Mouse (Mus musculus): ENCODE measurements around the gene Alox8. TPM values are rescaled to one million over a fixed set of nuclear protein-coding genes. Genes with fewer than 3 reads are reported as not detected.

Gene Alox8
- 0.22 TPM in 1 of 2 replicates, not detected in the other for polyA plus RNA-seq (2014; fragmentation: Nextera tagmentation; extraction: Ambion mirVana)

DNA sequence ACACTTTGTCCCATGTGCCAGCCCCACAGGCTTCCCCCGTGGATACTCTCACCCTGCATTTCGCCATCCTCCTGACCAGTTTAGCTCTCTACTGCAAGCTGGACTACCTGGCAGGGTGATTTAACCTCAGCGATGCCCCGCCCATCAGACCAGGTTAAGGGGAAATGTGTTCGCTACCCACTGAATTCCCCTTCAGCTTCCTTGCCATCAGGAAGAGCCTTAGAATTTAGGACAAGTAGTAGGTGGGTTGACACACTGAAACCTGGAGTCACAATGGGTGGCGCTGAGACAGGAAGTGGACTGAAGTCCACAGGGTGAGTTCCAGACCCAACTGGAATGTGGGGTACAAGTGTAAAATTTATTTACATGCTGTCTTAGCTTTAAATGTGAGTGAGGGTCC, at the start of gene Alox8:
Gene Alox8, minus strand, starts transcription at position 101 of the 400 bp plus-strand sequence.
- DNase-seq (ENCODE audit: low spot score) (no peak), ATAC-seq (ENCODE audit: low read depth) (no peak)
- Histone ChIP-seq H3K9ac (ENCODE audit: low read depth, low read length) (peak within 1 kb of the TSS; percentile 45; the same call in 1 of the 2 replicates), H3K4me1 (ENCODE audit: control insufficient read depth, insufficient read depth, low read length) (peaks cover 4% of the 10 kb centered on the region; the same call in 1 of the 2 replicates), H3K9me3 (ENCODE audit: control insufficient read depth, low read length) (no peaks in the 10 kb centered on the region), H3K4me3 (ENCODE audit: low read depth, low read length) (peak within 1 kb of the TSS; percentile 26), H3K4me2 (ENCODE audit: low read depth, low read length) (peak within 1 kb of the TSS; percentile 53), H3K27me3 (replicated peaks; ENCODE audit: control insufficient read depth, insufficient read depth, low read length) (peaks cover 33% of the 10 kb centered on the region), H3K27ac (replicated peaks; ENCODE audit: low read depth, low read length) (no peak within 1 kb of the TSS), H3K36me3 (ENCODE audit: control insufficient read depth, insufficient read depth, low read length) (no peaks in the 10 kb centered on the region)
- 27% methylated on average over 6 of the region's 6 CpGs for WGBS

DNA sequence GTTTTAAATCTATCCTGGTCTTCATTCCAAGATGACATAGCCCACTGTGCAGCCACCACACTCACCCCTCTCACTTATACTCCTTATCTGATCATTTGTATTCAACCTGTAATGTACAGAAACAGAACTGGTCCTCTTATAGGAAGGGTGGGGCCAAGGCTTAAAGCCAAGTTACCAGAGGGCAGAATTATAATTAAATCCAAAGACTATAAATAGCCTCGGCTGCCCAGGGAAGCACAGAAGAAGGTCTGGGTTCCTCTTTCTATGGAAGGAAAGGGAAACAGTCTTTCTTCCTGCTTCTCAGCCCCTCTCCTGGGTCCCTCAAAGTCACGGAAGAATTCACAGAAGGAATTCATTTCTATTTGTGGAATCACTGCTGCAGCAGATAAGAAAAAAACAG, 48.0 kb upstream of the Alox8 start:
- Histone ChIP-seq H3K4me3 (ENCODE audit: low read depth, low read length) (peak overlapping the region; percentile 1; the same call in 1 of the 2 replicates), H3K36me3 (ENCODE audit: control insufficient read depth, insufficient read depth, low read length) (no peaks in the 10 kb centered on the region), H3K9me3 (ENCODE audit: control insufficient read depth, low read length) (no peaks in the 10 kb centered on the region), H3K4me1 (ENCODE audit: control insufficient read depth, insufficient read depth, low read length) (peaks cover 16% of the 10 kb centered on the region; the same call in 1 of the 2 replicates), H3K27me3 (replicated peaks; ENCODE audit: control insufficient read depth, insufficient read depth, low read length) (no peaks in the 10 kb centered on the region), H3K27ac (replicated peaks; ENCODE audit: low read depth, low read length) (peak overlapping the region; percentile 72), H3K9ac (ENCODE audit: low read depth, low read length) (peak overlapping the region; percentile 12; the same call in 1 of the 2 replicates), H3K4me2 (ENCODE audit: low read depth, low read length) (peak overlapping the region; percentile 43)
- peak; percentile 74 for DNase-seq (ENCODE audit: low spot score)
- 9% methylated on average over 2 of the region's 2 CpGs for WGBS
- ATAC-seq (ENCODE audit: low read depth), result peak; percentile 31; the same call in 1 of the 2 replicates

DNA sequence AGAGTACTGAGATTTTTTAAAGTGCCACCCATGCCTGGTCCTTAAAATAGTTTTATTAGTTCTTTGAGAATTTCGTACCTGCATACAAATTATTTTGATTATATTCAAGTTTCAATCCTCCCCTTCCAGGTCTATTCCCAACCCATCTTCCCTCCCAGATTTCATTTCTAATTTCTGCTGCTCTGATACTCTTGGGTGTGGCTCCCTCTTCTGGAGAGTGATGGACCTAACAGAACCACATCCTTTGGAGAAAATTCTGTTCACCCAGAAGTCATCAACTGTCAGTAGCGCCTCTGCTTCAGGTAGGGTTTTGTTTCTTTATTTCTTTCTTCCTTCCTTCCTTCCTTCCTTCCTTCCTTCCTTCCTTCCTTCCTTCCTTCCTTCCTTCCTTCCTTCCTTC, 47.3 kb upstream of the Alox8 start:
- Histone ChIP-seq H3K9ac (ENCODE audit: low read depth, low read length) (no peak overlapping the region), H3K27me3 (replicated peaks; ENCODE audit: control insufficient read depth, insufficient read depth, low read length) (no peaks in the 10 kb centered on the region), H3K27ac (replicated peaks; ENCODE audit: low read depth, low read length) (peak overlapping the region; percentile 72), H3K9me3 (ENCODE audit: control insufficient read depth, low read length) (no peaks in the 10 kb centered on the region), H3K36me3 (ENCODE audit: control insufficient read depth, insufficient read depth, low read length) (no peaks in the 10 kb centered on the region), H3K4me1 (ENCODE audit: control insufficient read depth, insufficient read depth, low read length) (peaks cover 16% of the 10 kb centered on the region; the same call in 1 of the 2 replicates), H3K4me3 (ENCODE audit: low read depth, low read length) (0 out of 2 replicates have a peak overlapping the region, but pooled peaks have one; percentile 1), H3K4me2 (ENCODE audit: low read depth, low read length) (peak overlapping the region; percentile 43; the same call in 1 of the 2 replicates)
- WGBS, result 23% methylated on average over 2 of the region's 2 CpGs
- ATAC-seq (ENCODE audit: low read depth), result no peak
- DNase-seq (ENCODE audit: low spot score), result peak; percentile 78

DNA sequence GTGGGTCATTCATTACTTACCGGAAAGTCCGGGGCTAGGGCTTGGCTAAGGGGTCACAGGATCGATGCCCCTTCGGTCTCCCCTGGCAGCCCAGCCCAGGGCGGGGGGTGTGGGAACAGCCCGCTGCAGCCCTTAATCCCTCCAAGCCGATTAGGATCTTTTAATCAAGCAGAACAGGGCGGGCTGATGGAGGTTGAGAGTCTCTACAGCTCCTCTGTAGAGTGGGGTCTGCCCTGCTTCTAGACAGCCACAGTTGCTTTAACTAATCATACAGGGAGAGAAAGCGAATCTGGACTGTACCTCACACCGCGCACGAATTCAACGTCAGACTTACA, 39.2 kb upstream of the Alox8 start, which contains the start of gene Gucy2e:
Gene Gucy2e, minus strand, starts transcription at position 111 of the 335 bp plus-strand sequence.
- H3K4me2 ChIP-seq (ENCODE audit: low read depth, low read length), result peak within 1 kb of the TSS; percentile 78
- no peaks in the 10 kb centered on the region for H3K36me3 ChIP-seq (ENCODE audit: control insufficient read depth, insufficient read depth, low read length)
- no peak for ATAC-seq (ENCODE audit: low read depth)
- no peak for DNase-seq (ENCODE audit: low spot score)
- H3K27ac ChIP-seq (replicated peaks; ENCODE audit: low read depth, low read length), result 0 out of 2 replicates have a peak within 1 kb of the TSS, but pooled peaks have one; percentile 63
- 18% methylated on average over 13 of the region's 13 CpGs for WGBS
- H3K9me3 ChIP-seq (ENCODE audit: control insufficient read depth, low read length), result no peaks in the 10 kb centered on the region
- H3K27me3 ChIP-seq (replicated peaks; ENCODE audit: control insufficient read depth, insufficient read depth, low read length), result peaks cover 36% of the 10 kb centered on the region
- 0 out of 2 replicates have a peak, but pooled peaks cover 3% of the 10 kb centered on the region for H3K4me1 ChIP-seq (ENCODE audit: control insufficient read depth, insufficient read depth, low read length)
- peak within 1 kb of the TSS; percentile 43 for H3K4me3 ChIP-seq (ENCODE audit: low read depth, low read length)
- H3K9ac ChIP-seq (ENCODE audit: low read depth, low read length), result peak within 1 kb of the TSS; percentile 60

DNA sequence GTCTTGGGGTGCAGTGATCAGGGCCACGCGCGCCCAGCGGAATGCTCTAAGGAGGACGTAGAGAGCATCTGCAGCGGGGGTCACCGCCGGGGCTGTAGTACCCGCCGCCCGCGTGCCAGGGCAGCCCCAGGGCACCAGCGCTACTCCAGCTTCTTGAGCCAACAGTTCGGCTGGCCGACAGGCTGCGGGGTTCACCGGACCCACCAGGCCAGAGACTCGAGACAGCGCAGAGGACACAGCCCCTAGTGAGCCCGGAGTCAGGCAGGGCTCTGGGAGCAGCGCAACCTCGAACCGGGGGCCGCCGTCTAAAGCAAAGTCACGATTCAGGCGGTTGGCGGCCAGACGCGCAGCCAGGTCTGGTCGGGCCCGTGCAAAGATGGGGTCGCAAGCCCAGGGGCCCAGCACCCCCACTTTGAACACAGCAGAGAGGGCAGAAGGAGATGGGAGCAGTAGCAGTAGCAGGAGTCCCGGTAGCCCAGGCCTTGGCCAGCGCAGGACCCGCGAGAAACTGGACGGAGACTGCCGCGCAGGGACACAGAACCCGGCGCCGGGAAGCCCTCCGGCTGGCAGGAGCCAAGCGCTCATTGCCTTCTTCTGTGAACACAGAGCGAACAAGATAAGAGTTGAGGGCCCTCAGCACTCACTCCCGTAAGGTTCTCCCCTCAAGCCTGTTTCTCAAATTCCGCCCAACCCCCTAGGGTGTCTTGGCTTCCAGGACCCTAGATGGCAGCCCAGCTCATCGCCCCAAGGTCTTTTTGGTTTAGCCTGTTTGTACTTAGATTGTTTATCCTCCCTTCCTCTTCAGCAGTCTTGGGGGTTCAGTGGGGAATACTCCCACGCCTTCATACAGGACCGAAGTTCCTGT, 38.6 kb upstream of the Alox8 start:
- DNase-seq (ENCODE audit: low spot score), result no peak
- WGBS, result 2% methylated on average over 29 of the region's 51 CpGs

DNA sequence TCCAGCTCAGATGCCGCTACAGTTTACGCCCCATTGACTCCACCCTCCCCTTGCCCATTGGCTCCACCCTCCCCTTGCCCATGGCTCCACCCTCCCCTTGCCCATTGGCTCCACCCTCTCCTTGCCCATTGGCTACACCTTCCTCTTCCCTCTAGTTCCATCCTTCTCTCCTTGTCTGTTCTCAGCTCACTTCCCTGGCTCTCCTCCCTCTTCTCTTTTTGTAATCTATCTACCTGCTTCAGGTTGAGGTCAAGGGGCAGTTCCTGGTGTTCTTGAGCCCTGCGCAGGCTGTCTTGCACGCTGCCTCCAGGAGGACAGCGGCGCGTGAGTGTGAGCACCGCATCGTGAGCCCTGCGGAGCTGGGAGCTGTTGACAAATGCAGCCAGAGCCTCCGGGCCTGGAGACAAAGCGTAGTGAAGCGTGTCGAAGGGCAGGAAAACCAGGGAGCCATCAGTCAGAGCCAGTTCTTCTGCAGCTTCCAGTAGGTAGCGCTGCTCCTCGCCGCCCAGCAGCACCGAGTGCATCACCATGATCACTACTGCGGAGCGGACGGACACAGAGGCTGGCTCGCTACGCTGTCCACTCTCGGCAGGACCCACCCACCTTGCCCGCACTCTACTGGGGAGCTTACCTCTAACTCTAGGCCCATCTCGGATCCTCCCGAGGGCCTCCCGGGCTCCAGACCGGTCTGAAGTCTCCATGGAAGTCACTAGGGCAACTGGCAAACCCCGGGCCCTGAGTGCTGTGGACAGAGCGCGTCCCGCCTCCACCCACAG, 37.8 kb upstream of the Alox8 start:
- Histone ChIP-seq H3K9me3 (ENCODE audit: control insufficient read depth, low read length) (no peaks in the 10 kb centered on the region), H3K4me3 (ENCODE audit: low read depth, low read length) (peak overlapping the region; percentile 43), H3K36me3 (ENCODE audit: control insufficient read depth, insufficient read depth, low read length) (no peaks in the 10 kb centered on the region), H3K4me1 (ENCODE audit: control insufficient read depth, insufficient read depth, low read length) (0 out of 2 replicates have a peak, but pooled peaks cover 3% of the 10 kb centered on the region), H3K4me2 (ENCODE audit: low read depth, low read length) (peak overlapping the region; percentile 78), H3K9ac (ENCODE audit: low read depth, low read length) (peak overlapping the region; percentile 60), H3K27ac (replicated peaks; ENCODE audit: low read depth, low read length) (peak overlapping the region; percentile 63), H3K27me3 (replicated peaks; ENCODE audit: control insufficient read depth, insufficient read depth, low read length) (peaks cover 36% of the 10 kb centered on the region)
- WGBS, result 2% methylated on average over 31 of the region's 33 CpGs
- DNase-seq (ENCODE audit: low spot score), result peak; percentile 76
- ATAC-seq (ENCODE audit: low read depth), result peak; percentile 92

More for the DNA sequence above, 38.6 kb upstream of the Alox8 start:
- H3K9ac ChIP-seq (ENCODE audit: low read depth, low read length), result peak overlapping the region; percentile 60
- peak overlapping the region; percentile 78 for H3K4me2 ChIP-seq (ENCODE audit: low read depth, low read length)
- peak overlapping the region; percentile 43 for H3K4me3 ChIP-seq (ENCODE audit: low read depth, low read length)
- no peak for ATAC-seq (ENCODE audit: low read depth)
- 0 out of 2 replicates have a peak, but pooled peaks cover 3% of the 10 kb centered on the region for H3K4me1 ChIP-seq (ENCODE audit: control insufficient read depth, insufficient read depth, low read length)
- H3K27me3 ChIP-seq (replicated peaks; ENCODE audit: control insufficient read depth, insufficient read depth, low read length), result peaks cover 36% of the 10 kb centered on the region
- no peaks in the 10 kb centered on the region for H3K9me3 ChIP-seq (ENCODE audit: control insufficient read depth, low read length)
- H3K36me3 ChIP-seq (ENCODE audit: control insufficient read depth, insufficient read depth, low read length), result no peaks in the 10 kb centered on the region
- H3K27ac ChIP-seq (replicated peaks; ENCODE audit: low read depth, low read length), result 0 out of 2 replicates have a peak overlapping the region, but pooled peaks have one; percentile 63

DNA sequence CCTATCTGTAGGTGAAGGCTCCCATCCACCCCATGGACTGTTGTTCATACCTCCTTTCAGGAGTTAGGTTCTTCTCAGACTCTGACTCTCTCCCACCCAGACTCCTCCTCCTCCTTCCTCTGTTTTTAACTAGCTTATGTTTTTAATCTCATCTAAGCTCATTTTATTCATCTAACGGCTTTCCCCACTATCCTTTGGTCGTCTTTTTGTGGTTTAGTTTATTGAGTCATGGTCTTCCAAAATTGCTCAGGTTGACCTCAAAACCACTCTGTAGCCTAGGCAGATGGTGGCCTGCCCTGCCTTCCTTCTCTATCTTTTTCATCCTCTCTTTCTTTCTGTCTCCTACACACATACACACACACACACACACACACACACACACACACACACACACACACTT, 35.5 kb upstream of the Alox8 start:
- Histone ChIP-seq H3K4me3 (ENCODE audit: low read depth, low read length) (no peak overlapping the region), H3K4me2 (ENCODE audit: low read depth, low read length) (no peak overlapping the region), H3K36me3 (ENCODE audit: control insufficient read depth, insufficient read depth, low read length) (no peaks in the 10 kb centered on the region), H3K9me3 (ENCODE audit: control insufficient read depth, low read length) (no peaks in the 10 kb centered on the region), H3K9ac (ENCODE audit: low read depth, low read length) (no peak overlapping the region), H3K27ac (replicated peaks; ENCODE audit: low read depth, low read length) (no peak overlapping the region), H3K4me1 (ENCODE audit: control insufficient read depth, insufficient read depth, low read length) (0 out of 2 replicates have a peak, but pooled peaks cover 3% of the 10 kb centered on the region), H3K27me3 (replicated peaks; ENCODE audit: control insufficient read depth, insufficient read depth, low read length) (peaks cover 29% of the 10 kb centered on the region)
- no peak for DNase-seq (ENCODE audit: low spot score)
- no peak for ATAC-seq (ENCODE audit: low read depth)
- WGBS, result 58% methylated on average over 2 of the region's 2 CpGs

DNA sequence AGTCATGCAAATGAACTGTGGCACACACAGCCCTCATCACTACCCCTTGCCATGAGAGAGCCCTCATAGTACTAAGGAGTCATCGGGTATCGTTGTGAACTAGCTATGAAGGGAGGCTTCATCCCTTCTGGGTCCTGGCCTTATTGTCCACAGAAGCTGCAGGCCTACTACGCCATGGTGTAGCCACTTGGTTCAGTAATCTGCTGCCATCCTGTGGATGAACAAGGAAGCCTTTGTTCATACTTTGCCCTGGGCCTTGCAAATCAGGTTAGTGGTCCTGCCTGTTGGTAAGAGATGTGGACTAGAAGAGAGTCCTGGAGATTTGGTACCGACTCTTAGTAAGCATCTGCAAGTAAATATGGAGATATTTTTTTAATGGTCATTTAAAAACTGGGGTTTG, 32.8 kb upstream of the Alox8 start:
- no peak overlapping the region for H3K9ac ChIP-seq (ENCODE audit: low read depth, low read length)
- ATAC-seq (ENCODE audit: low read depth), result no peak
- H3K4me2 ChIP-seq (ENCODE audit: low read depth, low read length), result no peak overlapping the region
- no peak for DNase-seq (ENCODE audit: low spot score)
- 66% methylated on average over 4 of the region's 4 CpGs for WGBS
- no peak overlapping the region for H3K27ac ChIP-seq (replicated peaks; ENCODE audit: low read depth, low read length)
- H3K4me1 ChIP-seq (ENCODE audit: control insufficient read depth, insufficient read depth, low read length), result peaks cover 6% of the 10 kb centered on the region; the same call in 1 of the 2 replicates
- no peak overlapping the region for H3K4me3 ChIP-seq (ENCODE audit: low read depth, low read length)
- H3K36me3 ChIP-seq (ENCODE audit: control insufficient read depth, insufficient read depth, low read length), result no peaks in the 10 kb centered on the region
- H3K9me3 ChIP-seq (ENCODE audit: control insufficient read depth, low read length), result 0 out of 2 replicates have a peak, but pooled peaks cover under 1% of the 10 kb centered on the region
- peaks cover 4% of the 10 kb centered on the region; the same call in 1 of the 2 replicates for H3K27me3 ChIP-seq (replicated peaks; ENCODE audit: control insufficient read depth, insufficient read depth, low read length)
